Mouse (Mus musculus): Measurements from ENCODE around the gene Hspa5. TPM values are rescaled to one million over a fixed set of nuclear protein-coding genes. Genes with fewer than 3 reads are reported as not detected.

Gene Hspa5
- polyA plus RNA-seq (2015; fragmentation: Nextera tagmentation; extraction: Ambion mirVana), result 771 and 838 TPM in 2 replicates

DNA sequence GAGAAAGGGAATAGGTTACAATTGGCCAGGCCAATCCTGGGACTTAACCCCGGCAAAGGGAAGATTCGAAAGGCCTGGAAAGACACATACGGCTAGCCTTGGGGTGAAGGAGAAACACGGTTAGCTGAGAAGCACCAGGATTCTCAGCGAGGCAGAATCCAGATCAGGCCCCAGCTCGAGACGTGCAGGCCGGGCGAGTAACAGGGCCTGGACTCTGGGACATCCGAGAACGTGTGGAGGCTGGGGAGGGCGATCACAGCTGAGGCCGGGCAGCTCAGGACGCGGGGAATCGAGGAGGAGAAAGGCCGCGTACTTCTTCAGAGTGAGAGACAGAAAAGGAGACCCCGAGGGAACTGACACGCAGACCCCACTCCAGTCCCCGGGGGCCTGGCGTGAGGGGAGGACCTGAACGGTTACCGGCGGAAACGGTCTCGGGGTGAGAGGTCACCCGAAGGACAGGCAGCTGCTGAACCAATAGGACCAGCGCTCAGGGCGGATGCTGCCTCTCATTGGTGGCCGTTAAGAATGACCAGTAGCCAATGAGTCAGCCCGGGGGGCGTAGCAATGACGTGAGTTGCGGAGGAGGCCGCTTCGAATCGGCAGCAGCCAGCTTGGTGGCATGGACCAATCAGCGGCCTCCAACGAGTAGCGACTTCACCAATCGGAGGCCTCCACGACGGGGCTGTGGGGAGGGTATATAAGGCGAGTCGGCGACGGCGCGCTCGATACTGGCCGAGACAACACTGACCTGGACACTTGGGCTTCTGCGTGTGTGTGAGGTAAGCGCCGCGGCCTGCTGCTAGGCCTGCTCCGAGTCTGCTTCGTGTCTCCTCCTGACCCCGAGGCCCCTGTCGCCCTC, at the start of gene Hspa5:
TSS of gene Hspa5 (plus strand) at position 603 of the 859 bp plus-strand sequence.
- Histone ChIP-seq H3K4me2 (replicated peaks) (peak within 1 kb of the TSS; percentile 56), H3K4me3 (replicated peaks) (peak within 1 kb of the TSS; percentile 66), H3K9ac (peak within 1 kb of the TSS; percentile 87), H3K27ac (replicated peaks) (peak within 1 kb of the TSS; percentile 89), H3K36me3 (peaks cover 30% of the 10 kb centered on the region), H3K27me3 (no peaks in the 10 kb centered on the region), H3K4me1 (peaks cover 40% of the 10 kb centered on the region), H3K9me3 (replicated peaks) (no peaks in the 10 kb centered on the region)
- WGBS, result under 1% methylated on average over 59 of the region's 60 CpGs
- peak; percentile 99 for ATAC-seq (ENCODE audit: insufficient number of reproducible peaks, low FRiP score, low TSS enrichment, low read depth)

DNA sequence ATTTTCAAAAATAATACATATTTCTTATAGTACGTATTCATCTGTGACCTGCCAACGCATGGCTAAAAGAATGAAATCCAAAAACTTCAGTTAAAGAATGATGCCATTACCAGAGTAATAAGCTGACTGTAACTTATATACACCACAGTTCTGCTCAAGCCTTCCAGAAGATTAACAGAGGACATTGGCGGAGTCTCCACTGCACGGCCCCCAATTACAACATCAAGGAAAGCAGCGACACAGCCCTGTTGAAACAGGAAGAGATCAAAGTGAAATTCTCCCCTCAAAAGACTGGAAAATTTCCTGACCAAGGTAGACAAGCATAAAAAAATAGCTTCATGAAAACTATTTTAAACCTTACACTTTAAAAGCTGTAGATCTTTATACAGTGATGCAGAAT, 46.5 kb upstream of the Hspa5 start:
- 89% methylated on average over 5 of the region's 5 CpGs for WGBS
- ATAC-seq (ENCODE audit: insufficient number of reproducible peaks, low FRiP score, low TSS enrichment, low read depth), result no peak
- Histone ChIP-seq H3K4me2 (replicated peaks) (no peak overlapping the region), H3K9me3 (replicated peaks) (no peaks in the 10 kb centered on the region), H3K4me3 (replicated peaks) (no peak overlapping the region), H3K36me3 (peaks cover 46% of the 10 kb centered on the region), H3K9ac (no peak overlapping the region), H3K27ac (replicated peaks) (no peak overlapping the region), H3K4me1 (no peaks in the 10 kb centered on the region), H3K27me3 (no peaks in the 10 kb centered on the region)

DNA sequence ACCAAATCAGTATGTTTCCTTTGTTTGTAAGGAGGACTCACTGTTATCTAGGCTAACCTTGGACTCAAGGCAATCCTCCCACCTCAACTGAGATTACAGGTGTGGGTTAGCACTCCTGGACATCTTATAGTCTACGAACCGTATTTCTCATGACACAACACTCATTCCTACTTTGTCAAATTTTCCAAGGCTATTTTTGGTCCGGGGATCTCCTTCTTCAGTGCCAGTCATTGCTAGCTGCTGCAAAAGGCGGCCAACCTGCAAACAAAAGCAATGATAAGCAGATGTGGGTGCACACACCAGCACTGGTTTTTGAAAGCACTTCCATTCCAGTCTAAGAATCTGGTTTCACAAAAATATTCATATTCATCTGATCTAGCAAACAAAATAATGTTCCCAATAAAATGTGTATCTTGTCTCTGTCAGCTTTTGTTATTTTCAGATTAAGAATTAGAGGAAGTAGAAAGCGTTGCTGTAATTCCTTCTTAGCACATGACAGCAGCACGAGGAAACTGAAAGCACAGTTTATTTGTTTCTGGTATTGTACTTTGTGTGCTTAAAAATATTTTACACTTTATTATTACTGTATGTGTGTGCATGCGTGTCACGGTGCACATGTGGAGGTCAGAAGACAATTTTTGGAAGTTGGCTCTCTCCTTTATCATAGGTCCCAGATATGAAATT, 44.6 kb upstream of the Hspa5 start:
- no peak overlapping the region for H3K4me2 ChIP-seq (replicated peaks)
- no peaks in the 10 kb centered on the region for H3K9me3 ChIP-seq (replicated peaks)
- peaks cover 34% of the 10 kb centered on the region for H3K36me3 ChIP-seq
- H3K9ac ChIP-seq, result no peak overlapping the region
- ATAC-seq (ENCODE audit: insufficient number of reproducible peaks, low FRiP score, low TSS enrichment, low read depth), result no peak
- no peak overlapping the region for H3K27ac ChIP-seq (replicated peaks)
- 89% methylated on average over 8 of the region's 8 CpGs for whole genome bisulfite sequencing
- no peak overlapping the region for H3K4me3 ChIP-seq (replicated peaks)
- H3K27me3 ChIP-seq, result no peaks in the 10 kb centered on the region
- H3K4me1 ChIP-seq, result no peaks in the 10 kb centered on the region

GRCm38 (mm10) chr2:34736626-34737025, 35.1 kb upstream of the Hspa5 start:
- 73% methylated on average over 1 of the region's 1 CpGs for WGBS
- H3K9ac ChIP-seq, result no peak overlapping the region
- H3K4me2 ChIP-seq (replicated peaks), result no peak overlapping the region
- no peak overlapping the region for H3K4me3 ChIP-seq (replicated peaks)
- no peaks in the 10 kb centered on the region for H3K9me3 ChIP-seq (replicated peaks)
- H3K4me1 ChIP-seq, result no peaks in the 10 kb centered on the region
- H3K27me3 ChIP-seq, result no peaks in the 10 kb centered on the region
- H3K27ac ChIP-seq (replicated peaks), result no peak overlapping the region
- H3K36me3 ChIP-seq, result no peaks in the 10 kb centered on the region
- no peak for ATAC-seq (ENCODE audit: insufficient number of reproducible peaks, low FRiP score, low TSS enrichment, low read depth)

GRCm38 (mm10) chr2:34737911-34738310, 33.9 kb upstream of the Hspa5 start:
- no peak overlapping the region for H3K4me2 ChIP-seq (replicated peaks)
- H3K9me3 ChIP-seq (replicated peaks), result no peaks in the 10 kb centered on the region
- H3K9ac ChIP-seq, result no peak overlapping the region
- WGBS, result 56% methylated on average over 1 of the region's 1 CpGs
- H3K27me3 ChIP-seq, result no peaks in the 10 kb centered on the region
- no peak for ATAC-seq (ENCODE audit: insufficient number of reproducible peaks, low FRiP score, low TSS enrichment, low read depth)
- H3K27ac ChIP-seq (replicated peaks), result no peak overlapping the region
- H3K4me3 ChIP-seq (replicated peaks), result no peak overlapping the region
- 0 out of 2 replicates have a peak, but pooled peaks cover 2% of the 10 kb centered on the region for H3K4me1 ChIP-seq
- H3K36me3 ChIP-seq, result no peaks in the 10 kb centered on the region

- H3K9me3 ChIP-seq (replicated peaks), result no peaks in the 10 kb centered on the region
- ATAC-seq (ENCODE audit: insufficient number of reproducible peaks, low FRiP score, low TSS enrichment, low read depth), result no peak
- H3K4me3 ChIP-seq (replicated peaks), result no peak overlapping the region
- 74% methylated on average over 1 of the region's 1 CpGs for WGBS
- 0 out of 2 replicates have a peak, but pooled peaks cover 2% of the 10 kb centered on the region for H3K4me1 ChIP-seq
- H3K27me3 ChIP-seq, result no peaks in the 10 kb centered on the region
- H3K9ac ChIP-seq, result no peak overlapping the region
- H3K36me3 ChIP-seq, result 0 out of 2 replicates have a peak, but pooled peaks cover 2% of the 10 kb centered on the region
- H3K27ac ChIP-seq (replicated peaks), result no peak overlapping the region
- H3K4me2 ChIP-seq (replicated peaks), result no peak overlapping the region
Observed at GRCm38 (mm10) chr2:34739684-34740391, 31.9 kb upstream of the Hspa5 start.

GRCm38 (mm10) chr2:34741390-34742159, 30.2 kb upstream of the Hspa5 start:
- H3K4me3 ChIP-seq (replicated peaks), result no peak overlapping the region
- no peaks in the 10 kb centered on the region for H3K27me3 ChIP-seq
- H3K9me3 ChIP-seq (replicated peaks), result no peaks in the 10 kb centered on the region
- WGBS, result 89% methylated on average over 12 of the region's 12 CpGs
- no peak overlapping the region for H3K9ac ChIP-seq
- no peak for ATAC-seq (ENCODE audit: insufficient number of reproducible peaks, low FRiP score, low TSS enrichment, low read depth)
- no peak overlapping the region for H3K27ac ChIP-seq (replicated peaks)
- no peak overlapping the region for H3K4me2 ChIP-seq (replicated peaks)
- 0 out of 2 replicates have a peak, but pooled peaks cover 2% of the 10 kb centered on the region for H3K4me1 ChIP-seq
- H3K36me3 ChIP-seq, result 0 out of 2 replicates have a peak, but pooled peaks cover 6% of the 10 kb centered on the region

DNA sequence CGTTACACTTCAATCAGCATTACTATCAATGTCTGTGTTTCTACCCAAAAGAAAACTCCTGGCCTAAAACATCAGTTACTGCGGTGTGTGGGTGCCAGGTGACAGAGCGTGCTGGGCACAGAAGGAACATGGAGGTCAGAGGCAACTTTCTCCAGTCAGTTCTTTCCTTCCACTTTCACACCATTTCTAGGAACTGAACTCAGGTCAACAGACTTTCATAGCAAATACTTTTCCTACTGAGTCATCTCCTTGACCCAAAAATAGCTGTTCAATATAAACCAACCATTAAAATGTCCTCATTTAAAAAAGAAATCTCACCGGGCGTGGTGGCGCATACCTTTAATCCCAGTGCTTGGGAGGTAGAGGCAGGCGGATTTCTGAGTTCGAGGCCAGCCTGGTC, 29.1 kb upstream of the Hspa5 start:
- Histone ChIP-seq H3K9ac (no peak overlapping the region), H3K4me1 (0 out of 2 replicates have a peak, but pooled peaks cover 2% of the 10 kb centered on the region), H3K27me3 (no peaks in the 10 kb centered on the region), H3K27ac (replicated peaks) (no peak overlapping the region), H3K36me3 (0 out of 2 replicates have a peak, but pooled peaks cover 6% of the 10 kb centered on the region), H3K4me2 (replicated peaks) (no peak overlapping the region), H3K9me3 (replicated peaks) (no peaks in the 10 kb centered on the region), H3K4me3 (replicated peaks) (no peak overlapping the region)
- no peak for ATAC-seq (ENCODE audit: insufficient number of reproducible peaks, low FRiP score, low TSS enrichment, low read depth)
- WGBS, result 91% methylated on average over 8 of the region's 8 CpGs

DNA sequence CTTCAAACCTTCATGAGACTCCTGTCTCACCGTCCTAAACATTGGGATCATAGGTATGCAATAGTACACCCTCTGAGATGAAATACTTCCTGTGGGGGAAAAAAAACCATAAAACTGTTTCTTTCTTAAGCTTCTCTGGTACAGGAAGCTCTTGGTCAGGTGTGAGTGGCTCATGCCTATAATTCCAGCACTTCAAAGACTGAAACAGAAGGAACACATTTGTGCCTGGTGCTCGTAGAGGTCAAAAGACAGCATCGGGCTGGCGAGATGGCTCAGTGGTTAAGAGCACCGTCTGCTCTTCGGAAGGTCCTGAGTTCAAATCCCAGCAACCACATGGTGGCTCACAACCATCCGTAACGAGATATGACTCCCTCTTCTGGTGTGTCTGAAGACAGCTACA, 27.3 kb upstream of the Hspa5 start:
- no peaks in the 10 kb centered on the region for H3K9me3 ChIP-seq (replicated peaks)
- no peak overlapping the region for H3K4me3 ChIP-seq (replicated peaks)
- no peaks in the 10 kb centered on the region for H3K27me3 ChIP-seq
- H3K4me1 ChIP-seq, result 0 out of 2 replicates have a peak, but pooled peaks cover 2% of the 10 kb centered on the region
- ATAC-seq (ENCODE audit: insufficient number of reproducible peaks, low FRiP score, low TSS enrichment, low read depth), result no peak
- 0 out of 2 replicates have a peak, but pooled peaks cover 6% of the 10 kb centered on the region for H3K36me3 ChIP-seq
- H3K27ac ChIP-seq (replicated peaks), result no peak overlapping the region
- 90% methylated on average over 8 of the region's 8 CpGs for WGBS
- no peak overlapping the region for H3K9ac ChIP-seq
- H3K4me2 ChIP-seq (replicated peaks), result no peak overlapping the region

- Histone ChIP-seq H3K4me2 (replicated peaks) (no peak overlapping the region), H3K27ac (replicated peaks) (no peak overlapping the region), H3K27me3 (no peaks in the 10 kb centered on the region), H3K9me3 (replicated peaks) (no peaks in the 10 kb centered on the region), H3K36me3 (0 out of 2 replicates have a peak, but pooled peaks cover 6% of the 10 kb centered on the region), H3K9ac (no peak overlapping the region), H3K4me3 (replicated peaks) (no peak overlapping the region), H3K4me1 (0 out of 2 replicates have a peak, but pooled peaks cover 2% of the 10 kb centered on the region)
- ATAC-seq (ENCODE audit: insufficient number of reproducible peaks, low FRiP score, low TSS enrichment, low read depth), result no peak
- 73% methylated on average over 2 of the region's 2 CpGs for WGBS
Observed at GRCm38 (mm10) chr2:34745673-34746072, 26.1 kb upstream of the Hspa5 start.

All from embryonic facial prominence, embryonic 15.5 days (tissue).